Mouse (Mus musculus): ENCODE results near the gene 4930558K02Rik.

The 4930558K02Rik gene

DNA sequence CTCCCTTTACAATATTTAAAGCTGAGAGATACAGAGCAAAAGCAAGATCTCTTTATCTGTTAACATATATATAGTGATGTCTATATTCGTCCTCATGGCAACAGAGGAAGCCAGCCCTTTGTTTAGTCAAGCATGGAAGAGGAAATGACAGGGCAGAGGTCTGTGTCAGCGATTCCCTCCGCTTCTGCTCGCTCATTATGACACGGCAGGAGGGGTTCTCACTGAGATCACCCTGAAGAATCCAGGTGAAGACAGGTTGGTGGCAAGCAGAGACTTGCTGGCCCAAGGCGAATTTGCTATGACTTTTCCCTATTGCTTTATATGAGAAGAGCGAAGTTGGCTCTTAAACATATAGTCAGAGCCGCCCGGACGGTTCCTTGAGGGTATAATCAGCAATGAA, 83.3 kb downstream of the 4930558K02Rik start:
- no peak for DNase-seq

GRCm38 (mm10) chr1:161895014-161895413, 84.4 kb downstream of the 4930558K02Rik start:
- no peak for DNase-seq

GRCm38 (mm10) chr1:161894553-161894952, 84.9 kb downstream of the 4930558K02Rik start:
- no peak for DNase-seq

- DNase-seq = no peak
These were observed 85.3 kb downstream of the 4930558K02Rik start for GRCm38 (mm10) chr1:161894126-161894525.
